Mouse (Mus musculus) forebrain, embryonic 14.5 days (tissue): ENCODE measurements around the gene Gm44503. TPM values are rescaled to one million over a fixed set of nuclear protein-coding genes. Genes with fewer than 3 reads are reported as not detected.

Source experiments
- ATAC-seq: fragments of 200-750 bp; cut with Nextera tagmentation; 2 replicates; pipeline ENCODE4 v1.8.0; 2017; ENCODE audit warnings: mild to moderate bottlenecking, moderate library complexity
- DNase-seq: peaks from one replicate; pipeline ENCODE4 v3.0.0-alpha.2; 2015; ENCODE audit warnings: low spot score
- H3K27ac ChIP-seq: fragments of 300-500 bp; sonication (generic); 2 replicates; pipeline ENCODE4 v1.5.1; 2014; ENCODE audit warnings: low read depth, mild to moderate bottlenecking, control low read depth, low read length, moderate library complexity
- H3K27me3 ChIP-seq: fragments of 300-500 bp; sonication (generic); replicated peaks from 2 replicates; pipeline ENCODE4 v1.6.1; 2014; ENCODE audit warnings: low read length, control low read depth, mixed read lengths; ENCODE audit not compliant: control insufficient read depth, insufficient read depth
- H3K36me3 ChIP-seq: fragments of 300-500 bp; sonication (generic); 2 replicates; pipeline ENCODE4 v1.6.1; 2014; ENCODE audit warnings: low read length, control low read depth; ENCODE audit not compliant: control insufficient read depth, insufficient read depth
- H3K4me1 ChIP-seq: fragments of 300-500 bp; sonication (generic); 2 replicates; pipeline ENCODE4 v1.6.1; 2014; ENCODE audit warnings: antibody characterized with exemption, low read length, control low read depth; ENCODE audit not compliant: control insufficient read depth, insufficient read depth
- H3K4me2 ChIP-seq: fragments of 300-500 bp; sonication (generic); 2 replicates; pipeline ENCODE4 v1.6.1; 2014; ENCODE audit warnings: mild to moderate bottlenecking, control low read depth, low read length
- H3K4me3 ChIP-seq: fragments of 300-500 bp; sonication (generic); 2 replicates; pipeline ENCODE4 v1.5.1; 2014; ENCODE audit warnings: low read depth, low read length, control low read depth
- H3K9ac ChIP-seq: fragments of 300-500 bp; sonication (generic); 2 replicates; pipeline ENCODE4 v1.6.1; 2014; ENCODE audit warnings: mild to moderate bottlenecking, low read length, control low read depth, moderate library complexity
- H3K9me3 ChIP-seq: fragments of 300-500 bp; sonication (generic); replicated peaks from 2 replicates; pipeline ENCODE4 v1.6.1; 2016; ENCODE audit warnings: low read length, control low read depth, mixed read lengths; ENCODE audit not compliant: control insufficient read depth
- WGBS: fragments of 180-500 bp; shearing (Covaris S2); extraction: QIAGEN DNeasy Blood & Tissue Kit; methylation state at CpG from one replicate; pipeline ENCODE4 v1.1.7; 2014; 5-methylcytosine and 5-hydroxymethylcytosine counted together
- polyA plus RNA-seq: library from polyadenylated mRNA; unstranded; fragments of >200 nt; fragmentation: Nextera tagmentation; extraction: Ambion mirVana; gene quantifications from 2 replicates; pipeline ENCODE4 v1.2.1, GENCODE M21; 2014

Gene Gm44503
- polyA plus RNA-seq = not detected in 2 replicates

GRCm38 (mm10) chr9:72958521-72959450 lies at the start of gene Gm44503, which contains the start of gene Dyx1c1:
Gene Gm44503, plus strand, starts transcription at chr9:72958852.
Gene Dyx1c1, plus strand, starts transcription at chr9:72958785.
- H3K4me2 ChIP-seq = peak within 1 kb of the TSS; percentile 71
- peak within 1 kb of the TSS; percentile 65 for H3K9ac ChIP-seq
- peak within 1 kb of the TSS; percentile 61 for H3K4me3 ChIP-seq
- 2% methylated on average over 43 of the region's 43 CpGs for WGBS
- peaks cover 5% of the 10 kb centered on the region; the same call in 1 of the 2 replicates for H3K4me1 ChIP-seq
- ATAC-seq (peak; percentile 96), DNase-seq (peak; percentile 92)
- no peaks in the 10 kb centered on the region for H3K27me3 ChIP-seq
- peak within 1 kb of the TSS; percentile 41 for H3K27ac ChIP-seq
- H3K36me3 ChIP-seq = no peaks in the 10 kb centered on the region
- no peaks in the 10 kb centered on the region for H3K9me3 ChIP-seq

DNA sequence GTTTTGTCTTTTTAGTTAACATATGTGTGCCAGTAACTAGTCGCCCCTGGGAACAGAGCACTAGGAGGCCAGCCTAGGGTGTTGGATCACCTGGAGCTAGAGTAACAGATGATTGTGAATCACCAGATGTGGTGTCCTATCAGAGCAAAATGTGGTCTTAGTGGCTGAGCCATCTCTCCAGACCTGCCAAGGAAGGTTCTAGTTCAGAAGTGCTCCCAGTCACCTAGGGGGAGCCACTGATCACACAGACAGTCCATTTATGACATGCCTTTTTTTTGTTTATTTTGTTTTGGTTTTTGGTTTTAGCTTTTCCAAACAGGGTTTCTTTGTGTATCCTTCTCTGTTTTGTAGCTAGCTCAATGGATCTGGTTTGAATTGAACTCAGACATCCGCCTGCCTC lies 47.3 kb upstream of the Gm44503 start:
- no peaks in the 10 kb centered on the region for H3K9me3 ChIP-seq
- H3K27ac ChIP-seq = no peak overlapping the region
- WGBS = 80% methylated on average over 2 of the region's 2 CpGs
- H3K4me1 ChIP-seq = no peaks in the 10 kb centered on the region
- DNase-seq = no peak
- H3K4me3 ChIP-seq = no peak overlapping the region
- no peaks in the 10 kb centered on the region for H3K36me3 ChIP-seq
- H3K27me3 ChIP-seq = no peaks in the 10 kb centered on the region
- no peak overlapping the region for H3K4me2 ChIP-seq
- ATAC-seq = no peak
- H3K9ac ChIP-seq = no peak overlapping the region

GRCm38 (mm10) chr9:72913551-72913950 lies 45.1 kb upstream of the Gm44503 start:
- Histone ChIP-seq H3K9ac (no peak overlapping the region), H3K4me2 (no peak overlapping the region), H3K27me3 (no peaks in the 10 kb centered on the region), H3K4me1 (no peaks in the 10 kb centered on the region), H3K36me3 (no peaks in the 10 kb centered on the region), H3K27ac (no peak overlapping the region), H3K9me3 (no peaks in the 10 kb centered on the region), H3K4me3 (no peak overlapping the region)
- ATAC-seq (no peak), DNase-seq (no peak)
- 71% methylated on average over 6 of the region's 6 CpGs for WGBS

GRCm38 (mm10) chr9:72915728-72916127 lies 42.9 kb upstream of the Gm44503 start:
- WGBS = 77% methylated on average over 7 of the region's 7 CpGs
- DNase-seq = no peak
- Histone ChIP-seq H3K4me1 (no peaks in the 10 kb centered on the region), H3K4me3 (no peak overlapping the region), H3K27ac (no peak overlapping the region), H3K9ac (no peak overlapping the region), H3K36me3 (no peaks in the 10 kb centered on the region), H3K4me2 (no peak overlapping the region), H3K9me3 (no peaks in the 10 kb centered on the region), H3K27me3 (no peaks in the 10 kb centered on the region)
- ATAC-seq = no peak

DNA sequence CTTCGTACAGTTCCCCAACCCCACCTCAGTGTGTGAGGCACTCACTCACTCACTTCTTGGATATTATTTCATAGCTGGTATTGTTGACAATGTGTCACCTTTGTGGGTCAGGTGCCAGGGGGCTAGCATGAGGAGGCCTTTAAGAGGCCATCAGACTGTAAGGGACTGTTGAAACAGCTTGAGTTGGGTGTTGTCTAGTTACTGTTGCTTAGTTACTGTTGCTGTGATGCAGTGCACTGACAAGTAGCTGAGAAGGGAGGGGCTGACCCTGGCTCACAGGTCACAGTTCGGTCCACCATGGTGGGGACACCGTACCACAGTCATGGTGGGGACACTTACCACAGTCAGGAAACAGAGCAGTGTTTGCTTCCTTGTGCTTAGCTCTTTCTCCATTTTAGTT lies 35.6 kb upstream of the Gm44503 start:
- no peak overlapping the region for H3K4me2 ChIP-seq
- H3K4me1 ChIP-seq = 0 out of 2 replicates have a peak, but pooled peaks cover 6% of the 10 kb centered on the region
- no peak overlapping the region for H3K4me3 ChIP-seq
- H3K27me3 ChIP-seq = no peaks in the 10 kb centered on the region
- WGBS = 92% methylated on average over 3 of the region's 3 CpGs
- ATAC-seq (no peak), DNase-seq (no peak)
- H3K36me3 ChIP-seq = no peaks in the 10 kb centered on the region
- H3K27ac ChIP-seq = no peak overlapping the region
- H3K9me3 ChIP-seq = no peaks in the 10 kb centered on the region
- H3K9ac ChIP-seq = no peak overlapping the region

DNA sequence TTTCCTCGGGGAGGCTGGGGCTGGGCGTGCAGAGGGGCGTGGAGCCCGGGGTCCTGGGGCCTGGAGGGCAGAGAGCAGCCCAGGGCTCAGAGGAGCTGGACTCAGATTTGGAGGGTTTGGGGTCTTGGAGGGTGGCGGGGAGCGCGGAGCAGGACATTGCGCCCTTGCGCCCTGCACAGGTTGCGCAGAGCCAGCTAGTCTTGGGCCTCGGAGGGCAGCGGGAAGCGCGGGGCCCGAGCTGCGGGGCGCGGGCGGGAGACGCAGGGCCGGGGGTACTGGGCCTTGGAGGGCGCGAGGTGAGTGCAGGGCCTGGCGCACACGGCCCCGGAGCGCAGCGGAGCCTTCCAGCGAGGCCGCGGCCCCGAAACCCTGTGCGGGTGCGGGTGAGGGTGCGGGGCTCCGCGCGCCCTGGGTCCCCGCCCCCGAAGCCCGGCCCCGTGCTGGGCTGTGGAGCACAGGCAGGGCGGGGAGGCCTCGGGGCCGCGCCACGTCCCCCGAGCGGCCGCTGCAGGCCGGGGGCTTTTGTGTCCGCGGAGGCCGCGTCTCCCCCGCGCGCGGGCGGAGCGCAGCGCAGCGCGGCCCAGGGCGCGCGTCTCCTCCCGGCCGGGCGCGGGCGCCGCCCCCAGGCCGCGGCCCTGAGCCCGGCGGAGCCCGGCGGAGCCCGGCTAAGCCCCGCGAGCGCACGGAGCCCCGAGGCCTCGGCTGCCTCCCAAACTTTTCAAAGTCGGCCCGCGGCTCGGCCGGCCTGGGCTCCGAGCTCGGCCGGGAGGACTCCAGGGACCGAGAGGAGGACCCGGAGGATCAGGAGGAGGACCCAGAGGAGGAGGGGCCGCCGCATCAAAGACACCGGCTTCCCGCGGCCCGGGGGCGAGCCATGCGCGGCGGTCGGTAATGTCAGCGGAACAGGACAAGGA lies 33.4 kb upstream of the Gm44503 start, which contains the start of gene Pygo1:
Gene Pygo1 (plus strand): TSS at position 625 of the 914 bp plus-strand sequence.
- peak within 1 kb of the TSS; percentile 78 for H3K4me2 ChIP-seq
- 0 out of 2 replicates have a peak, but pooled peaks cover 3% of the 10 kb centered on the region for H3K36me3 ChIP-seq
- H3K9me3 ChIP-seq = no peaks in the 10 kb centered on the region
- peak within 1 kb of the TSS; percentile 62 for H3K4me3 ChIP-seq
- DNase-seq (peak; percentile 61), ATAC-seq (peak; percentile 88)
- H3K9ac ChIP-seq = peak within 1 kb of the TSS; percentile 95
- under 1% methylated on average over 79 of the region's 108 CpGs for WGBS
- no peaks in the 10 kb centered on the region for H3K27me3 ChIP-seq
- H3K27ac ChIP-seq = peak within 1 kb of the TSS; percentile 86
- 0 out of 2 replicates have a peak, but pooled peaks cover 6% of the 10 kb centered on the region for H3K4me1 ChIP-seq

GRCm38 (mm10) chr9:72925935-72926258 lies 32.8 kb upstream of the Gm44503 start:
- Histone ChIP-seq H3K4me1 (0 out of 2 replicates have a peak, but pooled peaks cover 6% of the 10 kb centered on the region), H3K9ac (peak overlapping the region; percentile 95), H3K27me3 (no peaks in the 10 kb centered on the region), H3K36me3 (0 out of 2 replicates have a peak, but pooled peaks cover 3% of the 10 kb centered on the region), H3K9me3 (no peaks in the 10 kb centered on the region), H3K4me2 (peak overlapping the region; percentile 78), H3K27ac (peak overlapping the region; percentile 86), H3K4me3 (peak overlapping the region; percentile 62)
- peak; percentile 80 for ATAC-seq
- 2% methylated on average over 20 of the region's 20 CpGs for WGBS
- DNase-seq = no peak

- Histone ChIP-seq H3K27ac (no peak overlapping the region), H3K9ac (no peak overlapping the region), H3K36me3 (0 out of 2 replicates have a peak, but pooled peaks cover 3% of the 10 kb centered on the region), H3K4me3 (no peak overlapping the region), H3K9me3 (no peaks in the 10 kb centered on the region), H3K4me1 (0 out of 2 replicates have a peak, but pooled peaks cover 6% of the 10 kb centered on the region), H3K27me3 (no peaks in the 10 kb centered on the region), H3K4me2 (no peak overlapping the region)
- DNase-seq (peak; percentile 23), ATAC-seq (no peak)
- 78% methylated on average over 13 of the region's 13 CpGs for WGBS
These were observed 27.4 kb upstream of the Gm44503 start for GRCm38 (mm10) chr9:72931166-72931790.
